Mouse (Mus musculus) cerebral cortex, adult 2 months (tissue): Measurements from ENCODE around the gene Wtip.

Source experiments
- WGBS: fragments of 180-500 bp; shearing (Covaris S2); methylation state at CpG from one replicate; pipeline ENCODE4 v1.1.7; 2018; 5-methylcytosine and 5-hydroxymethylcytosine counted together

Wtip gene

DNA sequence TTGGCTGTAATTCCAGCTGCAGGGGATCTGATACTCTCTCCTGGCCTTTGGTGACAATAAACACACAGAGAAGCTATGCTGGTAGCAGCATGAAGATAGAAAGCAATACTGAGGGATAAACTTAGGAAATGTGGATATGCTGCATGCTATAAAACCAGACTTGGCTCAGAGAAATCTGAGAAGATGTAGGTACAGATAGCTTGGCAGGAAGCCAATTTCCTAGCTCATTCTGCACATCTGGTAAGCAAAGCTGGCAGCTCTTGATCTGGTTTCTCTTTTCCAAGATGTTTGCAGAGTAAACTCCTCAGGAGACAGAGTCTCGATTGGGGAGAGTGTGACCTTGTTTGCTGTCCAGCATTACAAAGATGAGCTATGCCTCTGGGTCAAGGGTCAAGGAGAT, 12.4 kb downstream of the Wtip start:
- 42% methylated on average over 1 of the region's 1 CpGs for WGBS

DNA sequence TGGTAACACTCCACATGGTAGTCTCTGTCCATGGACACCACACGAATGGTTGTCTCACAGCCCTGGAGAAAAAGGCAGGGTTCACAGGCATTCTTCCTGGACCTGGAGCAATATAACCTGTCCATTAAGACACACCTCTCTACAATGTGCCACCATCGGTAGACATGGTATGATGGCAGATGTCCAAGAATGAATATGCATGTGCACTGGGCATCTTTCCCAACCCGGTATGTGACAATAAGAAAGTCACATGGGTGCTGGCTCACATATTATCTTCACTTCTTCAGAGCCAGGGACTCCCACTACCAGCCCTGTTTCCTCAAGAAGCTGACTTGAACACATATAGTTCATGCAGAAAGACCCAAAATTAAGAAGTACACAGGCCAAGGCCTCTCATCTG, 16.5 kb downstream of the Wtip start:
- 61% methylated on average over 3 of the region's 3 CpGs for WGBS

DNA sequence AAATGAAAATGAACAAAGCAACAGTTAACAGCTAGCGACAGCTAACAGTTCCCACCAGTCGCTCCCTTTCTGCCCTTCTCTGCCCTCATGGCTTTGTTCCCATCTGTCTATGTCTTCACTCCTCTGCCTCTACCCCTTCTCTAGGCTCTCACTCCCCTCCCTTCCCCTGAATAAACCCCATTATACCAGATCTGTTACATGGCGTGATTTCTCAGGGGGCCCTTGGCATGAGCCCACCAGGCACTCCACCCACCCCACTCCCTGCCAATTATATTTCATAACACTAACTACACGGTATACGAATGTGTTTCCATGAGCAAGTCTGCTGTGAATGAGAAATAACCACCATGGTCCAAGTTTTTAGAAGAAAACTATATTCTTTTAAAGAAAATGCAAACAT, 23.9 kb downstream of the Wtip start:
- 48% methylated on average over 5 of the region's 5 CpGs for WGBS

DNA sequence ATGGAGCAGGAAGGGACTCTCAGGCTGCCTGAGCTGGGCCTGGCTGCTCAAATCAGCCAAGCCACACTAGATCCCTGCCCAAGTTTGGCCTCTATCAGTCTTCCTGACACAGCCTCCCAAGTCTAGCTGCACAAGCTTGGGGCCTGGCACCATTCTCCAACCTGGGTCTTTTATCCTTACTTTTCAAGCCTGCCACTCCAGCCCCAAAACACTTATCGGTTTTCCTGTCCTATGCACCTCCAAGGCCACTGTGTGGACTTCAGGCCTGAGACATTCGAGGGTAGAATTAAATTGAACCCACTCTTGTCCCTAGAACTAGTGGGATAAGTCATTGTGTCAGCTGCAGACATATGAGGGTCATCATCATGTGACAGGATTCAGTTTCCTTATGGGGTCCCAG, 33.1 kb downstream of the Wtip start:
- 73% methylated on average over 2 of the region's 2 CpGs for WGBS

DNA sequence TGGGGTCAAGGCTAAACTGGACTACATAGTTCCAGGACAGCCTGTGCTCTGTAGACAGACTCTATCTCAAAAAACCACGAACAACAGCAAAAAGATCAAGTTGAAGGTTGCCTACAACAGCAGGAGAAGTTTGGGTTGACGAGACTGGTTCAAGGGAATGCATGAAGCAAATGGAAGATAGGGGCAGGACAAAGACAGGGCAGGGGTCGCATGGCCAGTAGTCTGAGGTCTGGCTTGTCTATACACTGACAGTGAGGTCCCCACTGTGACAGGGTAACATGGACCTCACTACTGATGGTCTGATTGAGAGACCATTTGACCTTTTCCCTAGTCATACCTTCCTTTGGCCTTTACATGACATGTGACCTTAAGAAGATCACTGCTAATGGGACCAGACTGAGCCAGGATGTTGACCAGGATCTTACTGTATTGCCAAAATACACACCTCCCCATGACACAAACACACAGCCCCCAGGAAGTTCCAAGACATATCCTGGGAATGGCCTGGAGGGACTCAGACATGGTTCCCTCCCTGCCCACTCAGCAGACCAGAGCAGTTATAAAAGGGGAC, 38.1 kb downstream of the Wtip start, which contains the start of gene Scgb1b30:
TSS of gene Scgb1b30 (plus strand) at position 521 of the 571 bp plus-strand sequence.
- WGBS = 75% methylated on average over 3 of the region's 3 CpGs

DNA sequence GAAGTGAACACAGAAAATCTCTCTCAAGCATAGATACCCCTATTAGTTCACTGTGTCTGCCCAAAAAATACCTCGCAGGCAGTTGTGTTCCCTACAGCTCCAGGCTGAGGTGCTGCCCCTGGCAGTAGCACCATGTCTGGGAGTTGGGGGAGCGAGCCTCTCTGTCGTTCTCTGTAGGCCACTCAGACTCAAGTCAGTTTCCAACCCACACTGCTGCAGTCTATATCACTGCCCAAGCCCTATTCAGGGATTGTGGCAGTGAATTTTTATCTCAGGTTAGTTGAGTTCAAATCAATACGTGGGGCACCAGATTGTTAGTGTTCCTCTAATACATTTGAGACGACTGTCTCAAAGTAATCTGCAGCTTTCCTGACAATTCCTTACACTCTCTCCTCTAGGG, 64.9 kb downstream of the Wtip start:
- whole genome bisulfite sequencing = 78% methylated on average over 5 of the region's 5 CpGs
